ENCODE assay signal across 26 mouse cellular contexts in genomic region chr10:86329241-86329882, GRCm38 (mm10). TPM values are rescaled to one million over a fixed set of nuclear protein-coding genes. Genes with fewer than 3 reads are reported as not detected.
A peak's percentile ranks its signal among the peaks of the same experiment; 100 is the strongest.
DNase-seq lines count a peak whose midpoint lies in the region; ATAC-seq and TF ChIP-seq lines count a peak whose summit lies in the region.
"Had no signal": no experiment of that assay in that cellular context is flagged by ENCODE, and none has a peak within 500 bp of the region (broad histone marks: within the 10 kb centered on the region; RNA-seq: fewer than 3 reads in every experiment).

No protein-coding gene starts in this region.

- no peak overlapping the region for H3K9ac ChIP-seq in heart, adult 2 months (ENCODE audit: low read depth, low read length)
- no peak overlapping the region for H3K9ac ChIP-seq in liver, embryonic 11.5 days (ENCODE audit: low read depth, low read length)
- no peak overlapping the region for H3K9ac ChIP-seq in liver, postnatal 0 days (replicated peaks)
- no peak overlapping the region for H3K9ac ChIP-seq in stomach, embryonic 16.5 days (ENCODE audit: low read length)
- H3K9ac ChIP-seq: heart, embryonic 15.5 days; limb, embryonic 12.5 days; midbrain, embryonic 15.5 days; neural tube, embryonic 15.5 days had no signal

- H3K4me1 ChIP-seq in heart, adult 2 months (ENCODE audit: control insufficient read depth, insufficient read depth, low read length) = peaks cover 44% of the 10 kb centered on the region
- H3K4me1 ChIP-seq in liver, embryonic 11.5 days (replicated peaks; ENCODE audit: control insufficient read depth, insufficient read depth, low read length) = peaks cover 38% of the 10 kb centered on the region
- peaks cover 12% of the 10 kb centered on the region for H3K4me1 ChIP-seq in liver, postnatal 0 days (ENCODE audit: insufficient read depth)
- peaks cover 41% of the 10 kb centered on the region for H3K4me1 ChIP-seq in stomach, embryonic 16.5 days (ENCODE audit: control insufficient read depth, insufficient read depth, low read length)
- H3K4me1 ChIP-seq: midbrain, embryonic 15.5 days had no signal

- TF ChIP-seq POLR2A in heart, adult 2 months (IDR thresholded peaks at IDR 0.05; ENCODE audit: insufficient read depth, low read depth, low read length) = no peak

- TF ChIP-seq CTCF in heart, adult 2 months (IDR thresholded peaks at IDR 0.05) = no peak
- TF ChIP-seq CTCF in liver, postnatal 0 days (IDR thresholded peaks at IDR 0.05; ENCODE audit: low read depth) = no peak

- DNase-seq in heart, adult 2 months = no peak
- DNase-seq in heart, postnatal 36 days = no peak
- no peak for DNase-seq in liver, embryonic 11.5 days (ENCODE audit: low spot score)
- no peak for DNase-seq in liver, postnatal 0 days
- peak; percentile 50 for DNase-seq in fibroblast of lung, adult 2 months (ENCODE audit: low read depth)
- no peak for DNase-seq in frontal cortex, adult 2 months (ENCODE audit: extremely low spot score in 1 of 2, low spot score in 1 of 2)
- DNase-seq: adrenal gland, postnatal 25 days; cerebellum, adult 18-20 months; cerebellum, postnatal 36 days; gastrocnemius, postnatal 14 days; heart, adult 18-20 months; kidney, adult 2 months; kidney, postnatal 4 days; lung, postnatal 14 days; spleen, adult 18-20 months; thymus, adult 2 months had no signal

- intact Hi-C loops in heart, adult 2 months (cut with DNase I) = no loop called here
- intact Hi-C loops in heart, postnatal 36 days (cut with DNase I) = no loop called here

- no peak overlapping the region for H3K4me3 ChIP-seq in heart, adult 2 months
- no peak overlapping the region for H3K4me3 ChIP-seq in liver, embryonic 11.5 days (ENCODE audit: low read depth, low read length)
- no peak overlapping the region for H3K4me3 ChIP-seq in liver, postnatal 0 days (ENCODE audit: low read depth, low read length)
- H3K4me3 ChIP-seq in stomach, embryonic 16.5 days (replicated peaks; ENCODE audit: low read length) = no peak overlapping the region
- H3K4me3 ChIP-seq: heart, embryonic 15.5 days; hindbrain, embryonic 10.5 days; limb, embryonic 12.5 days; megakaryocyte, embryonic 14.5 days; midbrain, embryonic 15.5 days; neural tube, embryonic 15.5 days had no signal

- ATAC-seq in liver, embryonic 11.5 days (replicated peaks; ENCODE audit: low FRiP score) = peak; percentile 52
- ATAC-seq in liver, postnatal 0 days = no peak
- no peak for ATAC-seq in stomach, embryonic 16.5 days (ENCODE audit: insufficient read depth, low FRiP score)
- ATAC-seq: forebrain, embryonic 16.5 days; midbrain, embryonic 15.5 days had no signal

- H3K79me2 ChIP-seq in heart, adult 2 months (replicated peaks; ENCODE audit: control insufficient read depth, insufficient read depth, low read length) = peaks cover 5% of the 10 kb centered on the region

- peak overlapping the region; percentile 26 for H3K27ac ChIP-seq in heart, adult 2 months
- no peak overlapping the region; the same call in 1 of the 2 replicates for H3K27ac ChIP-seq in liver, embryonic 11.5 days (ENCODE audit: low read depth, low read length)
- no peak overlapping the region for H3K27ac ChIP-seq in liver, postnatal 0 days (ENCODE audit: low read depth)
- peak overlapping the region; percentile 22; the same call in 1 of the 2 replicates for H3K27ac ChIP-seq in stomach, embryonic 16.5 days (ENCODE audit: low read length)
- H3K27ac ChIP-seq: hindbrain, embryonic 10.5 days; limb, embryonic 12.5 days; midbrain, embryonic 15.5 days; neural tube, embryonic 15.5 days had no signal

- H3K4me2 ChIP-seq in liver, embryonic 11.5 days = no peak overlapping the region
- no peak overlapping the region for H3K4me2 ChIP-seq in liver, postnatal 0 days (ENCODE audit: low read depth, low read length)
- H3K4me2 ChIP-seq in stomach, embryonic 16.5 days (ENCODE audit: low read depth, low read length) = no peak overlapping the region
- H3K4me2 ChIP-seq: heart, embryonic 15.5 days; limb, embryonic 12.5 days; midbrain, embryonic 15.5 days; neural tube, embryonic 15.5 days had no signal

- no peaks in the 10 kb centered on the region for H3K27me3 ChIP-seq in heart, adult 2 months (ENCODE audit: control insufficient read depth, insufficient read depth, low read length)
- no peaks in the 10 kb centered on the region for H3K27me3 ChIP-seq in liver, embryonic 11.5 days (replicated peaks; ENCODE audit: control insufficient read depth, insufficient read depth, low read length)
- H3K27me3 ChIP-seq in liver, postnatal 0 days (ENCODE audit: insufficient read depth, low read length) = no peaks in the 10 kb centered on the region
- H3K27me3 ChIP-seq in stomach, embryonic 16.5 days (ENCODE audit: control insufficient read depth, insufficient read depth, low read length) = no peaks in the 10 kb centered on the region
- H3K27me3 ChIP-seq: CH12.LX; heart, embryonic 15.5 days; limb, embryonic 12.5 days; megakaryocyte, embryonic 14.5 days; midbrain, embryonic 15.5 days; neural tube, embryonic 15.5 days had no signal

- peaks cover 55% of the 10 kb centered on the region for H3K36me3 ChIP-seq in heart, adult 2 months (ENCODE audit: control insufficient read depth, insufficient read depth, low read length)
- no peaks in the 10 kb centered on the region for H3K36me3 ChIP-seq in liver, embryonic 11.5 days (ENCODE audit: control insufficient read depth, insufficient read depth, low read length)
- H3K36me3 ChIP-seq in liver, postnatal 0 days (replicated peaks; ENCODE audit: insufficient read depth, low read length) = no peaks in the 10 kb centered on the region
- no peaks in the 10 kb centered on the region for H3K36me3 ChIP-seq in stomach, embryonic 16.5 days (ENCODE audit: control insufficient read depth, insufficient read depth, low read length)
- H3K36me3 ChIP-seq: heart, embryonic 15.5 days; midbrain, embryonic 15.5 days; neural tube, embryonic 15.5 days had no signal

- TF ChIP-seq EP300 in heart, adult 2 months (IDR thresholded peaks at IDR 0.05; ENCODE audit: insufficient read depth, low read depth, low read length) = no peak
- no peak for TF ChIP-seq EP300 in liver, postnatal 0 days (IDR thresholded peaks at IDR 0.05; ENCODE audit: low read depth)

- WGBS in heart, adult 2 months = 70% methylated on average over 8 of the region's 8 CpGs
- WGBS in liver, embryonic 11.5 days = 79% methylated on average over 8 of the region's 8 CpGs
- WGBS in liver, postnatal 0 days (ENCODE audit: insufficient replicate concordance) = 84% methylated on average over 8 of the region's 8 CpGs
- whole genome bisulfite sequencing in stomach, embryonic 16.5 days = 93% methylated on average over 8 of the region's 8 CpGs

- H3K9me3 ChIP-seq in liver, embryonic 11.5 days (ENCODE audit: control insufficient read depth, low read length) = no peaks in the 10 kb centered on the region
- H3K9me3 ChIP-seq in liver, postnatal 0 days (ENCODE audit: low read length) = no peaks in the 10 kb centered on the region
- H3K9me3 ChIP-seq in stomach, embryonic 16.5 days (replicated peaks; ENCODE audit: control insufficient read depth, low read length) = no peaks in the 10 kb centered on the region
- H3K9me3 ChIP-seq: heart, embryonic 15.5 days; hindbrain, embryonic 10.5 days; limb, embryonic 12.5 days; megakaryocyte, embryonic 14.5 days; midbrain, embryonic 15.5 days; neural tube, embryonic 15.5 days had no signal

RNA-seq across cellular contexts. Expression of gene Timp3, which starts 29.2 kb away (rescaled TPM):
- total RNA-seq in heart, adult 2 months (2021) = 100 to 1,000 TPM; 154 to 174 TPM
- 80.2 and 114 TPM in 2 replicates for polyA plus RNA-seq in heart, adult 2 months (2012; rRNA removed)
- 100 to 1,000 TPM; 165 to 209 TPM for total RNA-seq in heart, postnatal 36 days (2021)
- polyA plus RNA-seq in liver, embryonic 11.5 days (2014; fragmentation: Nextera tagmentation; extraction: Ambion mirVana) = 32.3 and 33.2 TPM in 2 replicates
- 6.4 and 7.9 TPM in 2 replicates for polyA plus RNA-seq in liver, postnatal 0 days (2015; fragmentation: Nextera tagmentation; extraction: Ambion mirVana)
- 76.1 and 80.6 TPM in 2 replicates for polyA plus RNA-seq in stomach, embryonic 16.5 days (2015; fragmentation: Nextera tagmentation; extraction: Ambion mirVana)
- polyA plus RNA-seq in frontal cortex, adult 2 months (2012; rRNA removed) = 59.6 and 65.5 TPM in 2 replicates
- total RNA-seq: MEL had no signal

Comparison
In these comparisons a context has a peak if more than half of its experiments do, and no peak if none do; other contexts are left out.
1. H3K27ac ChIP-seq: peak in heart, adult 2 months (single experiment) and stomach, embryonic 16.5 days (single experiment); none in liver, embryonic 11.5 days (single experiment) and liver, postnatal 0 days (single experiment).